Comparison of ENCODE assay signal across 26 mouse cellular contexts in genomic region chr1:63096071-63096470, GRCm38 (mm10). TPM values are rescaled to one million over a fixed set of nuclear protein-coding genes. Genes with fewer than 3 reads are reported as not detected.
A peak's percentile ranks its signal among the peaks of the same experiment; 100 is the strongest.
DNase-seq lines count a peak whose midpoint lies in the region; ATAC-seq and TF ChIP-seq lines count a peak whose summit lies in the region.
"Had no signal": no experiment of that assay in that cellular context is flagged by ENCODE, and none has a peak within 500 bp of the region (broad histone marks: within the 10 kb centered on the region; RNA-seq: fewer than 3 reads in every experiment).

No protein-coding gene starts in this region.

- TF ChIP-seq EP300 in lung, postnatal 0 days (IDR thresholded peaks at IDR 0.05): no peak

- no peaks in the 10 kb centered on the region for H3K9me3 ChIP-seq in kidney, embryonic 15.5 days (replicated peaks)
- no peaks in the 10 kb centered on the region for H3K9me3 ChIP-seq in lung, postnatal 0 days (ENCODE audit: low read length)
- H3K9me3 ChIP-seq: embryonic facial prominence, embryonic 10.5 days; embryonic facial prominence, embryonic 13.5 days; forebrain, embryonic 12.5 days; forebrain, embryonic 15.5 days; heart, embryonic 13.5 days had no signal

- WGBS in kidney, embryonic 15.5 days: 59% methylated on average over 5 of the region's 5 CpGs
- 67% methylated on average over 5 of the region's 5 CpGs for WGBS in lung, postnatal 0 days

- no peak for TF ChIP-seq CTCF in lung, postnatal 0 days (IDR thresholded peaks at IDR 0.05)

- H3K27me3 ChIP-seq in kidney, embryonic 15.5 days: no peaks in the 10 kb centered on the region
- H3K27me3 ChIP-seq in lung, postnatal 0 days (replicated peaks; ENCODE audit: insufficient read depth, low read length): no peaks in the 10 kb centered on the region
- H3K27me3 ChIP-seq: embryonic facial prominence, embryonic 13.5 days; forebrain, embryonic 12.5 days; forebrain, embryonic 15.5 days; heart, embryonic 13.5 days had no signal

- no peak for ATAC-seq in kidney, embryonic 15.5 days (replicated peaks; ENCODE audit: low FRiP score)
- ATAC-seq in lung, postnatal 0 days: peak; percentile 35; the same call in 1 of the 2 replicates
- ATAC-seq: activated CD4-positive, CD25-positive, alpha-beta regulatory T cell, adult 4 months; CD4-positive, CD25-positive, alpha-beta regulatory T cell, adult 4 months; forebrain, embryonic 15.5 days; hindbrain, postnatal 0 days had no signal

- H3K4me3 ChIP-seq in kidney, embryonic 15.5 days (replicated peaks): no peak overlapping the region
- H3K4me3 ChIP-seq in lung, postnatal 0 days (ENCODE audit: low read depth, low read length): no peak overlapping the region
- H3K4me3 ChIP-seq: embryonic facial prominence, embryonic 10.5 days; embryonic facial prominence, embryonic 13.5 days; erythroblast, embryonic 14.5 days; forebrain, embryonic 12.5 days; forebrain, embryonic 15.5 days; heart, embryonic 13.5 days had no signal

- no peak overlapping the region for H3K9ac ChIP-seq in kidney, embryonic 15.5 days
- no peak overlapping the region for H3K9ac ChIP-seq in lung, postnatal 0 days (replicated peaks; ENCODE audit: low read depth)
- H3K9ac ChIP-seq: embryonic facial prominence, embryonic 13.5 days; forebrain, embryonic 12.5 days; forebrain, embryonic 15.5 days; heart, embryonic 13.5 days; hindbrain, embryonic 14.5 days had no signal

- no peak overlapping the region for H3K4me2 ChIP-seq in kidney, embryonic 15.5 days
- H3K4me2 ChIP-seq in lung, postnatal 0 days (replicated peaks; ENCODE audit: low read depth, low read length): no peak overlapping the region
- H3K4me2 ChIP-seq: embryonic facial prominence, embryonic 13.5 days; forebrain, embryonic 12.5 days; forebrain, embryonic 15.5 days; heart, embryonic 13.5 days; hindbrain, embryonic 14.5 days had no signal

- H3K27ac ChIP-seq in kidney, embryonic 15.5 days: 0 out of 2 replicates have a peak overlapping the region, but pooled peaks have one; percentile 2
- no peak overlapping the region for H3K27ac ChIP-seq in lung, postnatal 0 days (ENCODE audit: low read length)
- H3K27ac ChIP-seq: embryonic facial prominence, embryonic 10.5 days; embryonic facial prominence, embryonic 13.5 days; forebrain, embryonic 12.5 days; forebrain, embryonic 15.5 days; heart, embryonic 13.5 days; hindbrain, embryonic 14.5 days; hindbrain, postnatal 0 days had no signal

- DNase-seq in kidney, postnatal 4 days: no peak
- DNase-seq in lung, postnatal 0 days (ENCODE audit: low spot score): no peak
- DNase-seq in lung, postnatal 25 days (ENCODE audit: low spot score): no peak
- DNase-seq in Muller cell, postnatal 12 days (ENCODE audit: inconsistent ontology term): peak; percentile 4
- DNase-seq in spleen, postnatal 4 days (ENCODE audit: low spot score in 2 of 2): no peak
- DNase-seq: adrenal gland, adult 8-10 months; adrenal gland, postnatal 25 days; cerebellum, adult 11-12 months; cerebellum, adult 8-10 months; cerebellum, postnatal 10 days; cerebellum, postnatal 36 days; embryo, embryonic 11 days; gastrocnemius, postnatal 25 days; heart, postnatal 14 days; heart, postnatal 4 days had no signal

- peaks cover 90% of the 10 kb centered on the region for H3K36me3 ChIP-seq in kidney, embryonic 15.5 days
- peaks cover 17% of the 10 kb centered on the region; the same call in 1 of the 2 replicates for H3K36me3 ChIP-seq in lung, postnatal 0 days (ENCODE audit: insufficient read depth, low read length)

- 0 out of 2 replicates have a peak, but pooled peaks cover 2% of the 10 kb centered on the region for H3K4me1 ChIP-seq in kidney, embryonic 15.5 days
- H3K4me1 ChIP-seq in lung, postnatal 0 days (ENCODE audit: insufficient read depth, low read depth, low read length): no peaks in the 10 kb centered on the region
- H3K4me1 ChIP-seq: embryonic facial prominence, embryonic 10.5 days; embryonic facial prominence, embryonic 13.5 days; forebrain, embryonic 12.5 days; forebrain, embryonic 15.5 days; heart, embryonic 13.5 days had no signal

RNA-seq across cellular contexts. Expression of gene Ino80d, which starts 18.4 kb away (rescaled TPM):
- 12.1 and 12.9 TPM in 2 replicates for polyA plus RNA-seq in kidney, embryonic 15.5 days (2015; fragmentation: Nextera tagmentation; extraction: Ambion mirVana)
- 7.5 and 10.4 TPM in 2 replicates for polyA plus RNA-seq in lung, postnatal 0 days (2015; fragmentation: Nextera tagmentation; extraction: Ambion mirVana)
